Mouse (Mus musculus) bone marrow macrophage, adult 2 months (primary cell): Measurements from ENCODE around the gene Tas1r3.

Source experiments
- CTCF ChIP-seq: IDR thresholded peaks from 2 replicates; pipeline ENCODE4 v1.5.1; 2012; ENCODE audit warnings: low read depth, mild to moderate bottlenecking, low read length, moderate library complexity
- POLR2A ChIP-seq: IDR thresholded peaks from 2 replicates; pipeline ENCODE4 v1.6.1; 2012; ENCODE audit warnings: mild to moderate bottlenecking, low read depth, low read length, borderline replicate concordance

DNA sequence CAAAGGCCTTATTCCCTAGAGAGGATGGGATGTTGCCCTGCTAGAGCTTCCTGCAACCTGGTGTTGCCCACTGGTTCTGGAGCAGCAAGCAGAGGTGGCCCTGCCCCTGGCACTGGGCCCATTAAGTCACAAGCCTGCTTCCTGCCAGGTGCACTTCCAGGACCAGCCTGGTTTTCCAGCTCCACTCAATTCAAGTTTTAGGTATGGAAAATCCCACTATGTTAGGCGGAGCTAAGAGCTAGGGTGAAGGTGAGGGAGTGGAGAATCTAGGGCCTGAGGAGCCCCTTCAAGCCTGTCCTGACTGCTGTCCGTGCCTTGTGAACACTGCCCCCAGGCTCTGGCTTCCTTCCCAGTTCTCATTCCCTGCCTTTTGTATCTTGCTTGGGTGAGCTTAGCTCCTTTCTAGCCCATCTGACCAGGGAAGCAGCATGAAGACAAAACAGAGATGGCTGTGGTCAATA is 11.2 kb downstream of the Tas1r3 start:
- TF ChIP-seq POLR2A (no peak), CTCF (no peak)
